Mouse (Mus musculus) cerebellum, postnatal 10 days (tissue): ENCODE measurements at regions not wholly inside any gene's neighbourhood (a gene's known extent, or its start where the extent isn't known, plus 50 kb on each side); places are given as distances from the start of the nearest gene placed in this dataset.

Source experiments
- DNase-seq, 2 experiments: peaks; one replicate each; pipeline ENCODE4 v3.0.0; 2021; ENCODE audit warnings: mixed read lengths in 2 of 2

- DNase-seq, result no peak
Observed at GRCm38 (mm10) chr5:51110006-51110405, 457.5 kb downstream of the Ppargc1a start.

DNA sequence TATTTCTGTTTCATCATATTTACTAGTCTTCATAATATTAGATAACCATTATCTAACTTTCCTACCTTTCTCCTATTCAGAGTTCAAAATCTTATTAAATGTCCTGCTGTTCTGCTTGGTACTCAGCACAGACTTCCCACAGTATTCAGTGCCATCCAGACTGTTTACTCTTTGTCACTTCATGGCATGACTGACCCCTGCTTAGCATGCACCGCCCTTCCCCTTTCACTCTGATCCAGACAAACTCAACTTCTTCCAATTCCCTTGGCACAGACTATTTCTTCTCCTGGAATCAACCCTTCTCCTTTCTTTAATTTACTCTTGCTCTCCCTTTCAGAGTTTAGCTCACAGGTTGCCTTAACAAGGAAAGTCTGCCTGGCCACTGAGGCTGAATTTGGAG, 458.8 kb downstream of the Ppargc1a start:
- peak; percentile 2 to 6 for DNase-seq

DNA sequence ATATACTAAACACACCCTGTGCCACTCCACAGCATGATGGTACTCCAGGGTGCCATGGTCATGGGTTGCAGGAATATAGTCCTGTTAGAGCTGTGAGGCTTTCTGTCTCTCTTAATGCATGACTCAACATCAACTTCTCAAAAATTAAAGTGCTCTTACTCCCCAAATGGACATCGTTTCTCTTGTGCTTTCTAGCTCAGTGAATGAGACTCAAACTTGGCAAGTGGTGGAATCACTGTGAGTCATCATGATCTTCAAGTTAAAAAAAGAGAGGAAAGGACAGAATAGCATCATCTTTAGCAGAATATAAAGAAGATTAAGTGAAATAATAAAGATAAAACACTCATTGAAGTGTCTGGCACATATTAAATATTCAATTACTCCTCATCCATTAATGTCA, 459.3 kb downstream of the Ppargc1a start:
- DNase-seq, result no peak

DNA sequence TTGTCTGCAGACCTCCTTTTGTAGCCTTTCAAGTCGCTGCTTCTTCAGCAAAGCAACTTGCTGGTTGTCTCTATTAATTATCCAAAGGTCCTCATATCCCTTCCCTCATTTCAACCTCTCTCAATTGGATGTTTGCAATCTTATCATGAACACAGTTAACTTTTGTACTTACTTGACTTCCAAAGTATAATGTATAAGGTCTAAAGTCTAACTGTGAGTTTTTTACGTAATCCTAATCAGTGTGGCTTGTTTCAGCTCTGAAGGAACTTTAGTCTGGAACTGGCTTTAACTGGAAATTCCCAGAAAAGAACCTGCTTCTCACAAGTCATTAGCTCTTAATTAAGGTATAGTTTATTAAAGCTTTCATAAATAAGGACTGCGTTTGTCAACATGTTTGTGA, 467.6 kb downstream of the Ppargc1a start:
- DNase-seq, result no peak

- no peak for DNase-seq
Observed at GRCm38 (mm10) chr5:51072674-51073468, 494.7 kb downstream of the Ppargc1a start.

GRCm38 (mm10) chr5:51072146-51072545, 495.4 kb downstream of the Ppargc1a start:
- no peak for DNase-seq

GRCm38 (mm10) chr5:51069668-51070067, 497.9 kb downstream of the Ppargc1a start:
- no peak for DNase-seq

DNA sequence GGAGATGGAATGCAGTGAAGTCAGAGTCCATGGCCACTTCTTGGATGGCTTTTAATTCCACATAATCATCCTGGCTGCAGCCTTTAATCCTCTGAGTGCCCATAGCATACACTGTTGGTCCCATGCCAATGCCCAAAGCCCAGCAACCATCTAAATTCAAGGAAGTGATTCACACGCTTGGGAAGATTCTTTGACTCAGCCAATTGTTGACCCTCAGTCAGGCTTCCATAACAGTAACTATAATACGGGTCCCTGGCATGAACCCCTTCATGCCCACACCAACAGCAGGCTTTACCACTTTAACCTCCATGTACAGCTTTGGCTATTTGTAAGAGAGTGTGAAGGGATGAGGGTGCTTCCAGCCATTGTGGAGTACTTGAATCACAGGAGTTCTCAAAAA, 521.7 kb downstream of the Ppargc1a start:
- DNase-seq, result peak; percentile 15 to 32

DNA sequence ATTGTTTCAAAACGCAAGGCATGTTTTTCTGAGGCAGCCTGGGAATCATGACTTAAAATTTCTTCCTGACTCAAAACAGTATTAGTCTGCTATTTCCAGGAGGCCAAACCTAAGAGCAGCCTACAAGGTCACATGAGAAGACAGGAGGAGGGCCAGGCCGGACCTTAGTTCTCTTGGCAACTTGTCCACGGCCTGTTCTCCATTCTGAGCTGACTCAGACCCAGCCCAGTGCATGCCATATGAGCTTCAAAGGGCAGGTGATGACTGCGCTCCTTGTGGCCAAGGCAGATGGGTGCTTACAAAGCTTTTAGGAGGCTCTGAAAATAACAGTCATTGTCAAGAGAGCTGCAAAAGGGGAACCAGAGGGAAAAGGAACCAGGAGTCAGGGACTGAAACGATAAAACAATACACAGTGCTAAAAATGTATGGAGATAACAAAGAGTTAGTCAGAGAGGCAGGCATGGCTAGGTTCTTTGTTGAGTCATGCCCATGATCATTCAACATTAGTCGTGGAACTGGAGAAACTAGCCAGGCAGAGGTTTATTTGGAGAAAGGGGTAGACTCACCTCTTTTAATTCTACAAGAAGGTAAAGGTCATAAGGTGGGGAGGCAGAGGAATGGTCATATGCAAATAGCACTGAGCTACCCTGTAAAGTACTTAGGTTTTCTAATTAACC, 525.8 kb downstream of the Ppargc1a start:
- DNase-seq, result no peak

- no peak for DNase-seq
Observed at GRCm38 (mm10) chr5:51040926-51041325, 526.6 kb downstream of the Ppargc1a start.

DNA sequence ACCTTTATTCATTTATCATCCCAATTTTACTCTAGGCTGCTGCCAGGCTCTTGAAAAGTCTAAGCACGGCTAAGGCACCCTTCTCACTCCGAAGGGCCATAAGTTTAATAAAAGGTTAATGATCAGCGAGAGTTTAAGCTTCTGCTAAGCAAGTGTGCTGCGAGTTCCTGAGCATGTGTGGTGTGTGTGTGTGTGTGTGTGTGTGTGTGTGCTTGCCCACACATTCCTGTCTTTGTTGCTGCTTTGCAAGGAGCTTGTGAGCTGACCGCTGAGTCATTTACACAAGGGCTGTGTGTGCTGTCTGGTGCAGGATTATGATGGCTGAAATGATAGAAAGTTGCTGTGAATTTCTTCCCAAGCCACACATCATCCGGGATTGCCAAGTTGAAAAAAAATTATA, 527.1 kb downstream of the Ppargc1a start:
- DNase-seq, result no peak

DNA sequence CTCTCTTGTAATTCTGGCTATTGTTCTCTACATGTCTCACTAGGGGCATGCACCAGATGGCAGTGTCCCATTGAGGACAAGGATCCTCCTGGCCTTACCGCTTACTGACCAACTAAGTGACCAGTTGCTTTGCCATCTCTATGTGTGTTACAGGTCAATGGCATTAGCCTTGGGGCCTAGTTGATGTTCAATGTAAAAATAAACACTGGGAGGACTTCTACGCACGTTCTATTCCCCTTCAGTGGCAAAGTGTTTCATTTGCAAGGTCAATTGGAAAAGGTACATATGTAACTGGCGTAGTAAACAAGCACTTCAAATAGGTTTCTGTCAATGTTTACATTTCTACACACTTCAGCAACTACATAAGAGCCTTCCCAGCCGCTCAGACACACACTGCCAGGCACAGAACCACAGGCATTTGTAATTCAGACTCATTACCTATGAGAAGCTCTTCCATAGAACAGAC, 527.8 kb downstream of the Ppargc1a start:
- peak; percentile 17 to 19 for DNase-seq

DNA sequence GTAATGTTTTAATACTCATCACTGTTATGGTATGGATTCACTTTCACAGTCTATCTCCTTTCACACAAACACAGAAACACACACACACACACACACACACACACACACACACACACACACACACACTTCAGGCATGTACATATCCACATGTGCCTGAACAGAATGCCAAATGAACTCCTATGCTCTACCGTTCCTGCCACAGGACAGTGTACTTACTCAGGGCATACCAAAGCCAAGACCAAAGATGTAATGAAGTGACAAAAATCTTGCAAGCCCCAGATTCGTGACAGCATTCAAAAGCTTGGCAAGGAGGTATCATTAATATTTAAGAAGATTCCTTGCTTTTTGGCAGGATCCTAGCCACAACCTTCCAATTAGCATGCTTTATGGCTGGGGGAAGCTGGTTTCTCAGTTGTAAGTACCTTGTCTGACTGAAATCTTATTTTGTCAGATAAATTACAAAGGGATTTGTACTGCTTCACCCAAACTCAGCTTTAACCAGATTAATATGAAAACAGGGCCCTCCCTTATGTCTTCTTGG, 531.0 kb downstream of the Ppargc1a start:
- DNase-seq, result no peak

DNA sequence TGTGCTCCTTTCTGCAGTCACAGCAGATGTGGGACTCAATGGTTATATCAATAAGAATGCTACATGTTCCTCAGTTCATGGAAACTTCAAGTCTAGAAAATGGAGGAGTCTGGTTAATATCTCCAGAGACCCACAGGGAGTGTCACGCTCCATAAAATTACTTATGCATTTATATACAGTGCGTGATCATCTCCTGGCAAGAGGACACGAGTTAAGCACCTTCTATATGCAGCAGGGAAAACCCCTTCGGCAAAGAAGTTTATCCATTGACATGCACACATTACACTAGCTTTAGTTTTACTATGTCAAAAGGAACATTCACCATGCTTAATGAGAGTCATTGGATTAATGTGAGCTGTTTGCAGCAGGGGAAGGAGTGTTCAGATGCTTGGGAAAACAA, 538.6 kb downstream of the Ppargc1a start:
- no peak for DNase-seq

DNA sequence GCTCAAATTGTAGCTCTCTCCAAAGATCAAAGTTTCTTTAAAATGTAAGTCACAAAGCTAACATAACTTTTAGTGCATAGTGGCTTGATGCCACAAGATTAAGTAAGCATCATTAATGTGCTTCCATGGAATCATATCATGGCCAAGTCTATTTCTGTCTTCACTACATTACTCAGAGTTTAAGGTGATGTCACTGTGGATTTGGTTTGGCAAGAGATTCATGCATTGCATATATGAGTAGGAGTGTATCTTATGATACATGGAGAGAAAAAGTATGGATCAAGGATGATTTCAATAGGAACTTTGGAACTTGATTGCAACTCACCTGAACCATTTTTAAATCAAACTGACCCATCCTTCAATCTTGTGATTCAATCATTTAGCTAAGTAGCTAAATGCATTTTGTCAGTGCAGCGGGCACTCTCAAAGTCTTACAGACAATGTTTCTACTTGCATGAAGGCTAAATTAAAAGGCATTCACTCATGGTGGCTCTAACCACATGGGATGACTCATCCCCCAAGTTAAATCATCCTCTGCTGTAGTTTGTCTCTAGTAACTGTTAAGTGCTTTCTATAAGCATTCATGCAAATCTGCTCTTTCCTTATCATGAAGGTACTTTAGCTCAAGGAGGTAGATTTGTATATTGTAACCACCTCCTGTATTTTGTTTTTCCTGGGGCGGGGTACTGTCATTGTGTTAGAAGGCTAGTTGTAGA, 576.5 kb downstream of the Ppargc1a start:
- DNase-seq, result no peak
